Mouse (Mus musculus) kidney, postnatal 0 days (tissue): Measurements from ENCODE around the gene Spdye4a. TPM values are rescaled to one million over a fixed set of nuclear protein-coding genes. Genes with fewer than 3 reads are reported as not detected.

Source experiments
- ATAC-seq: fragments of 200-750 bp; cut with Nextera tagmentation; replicated peaks from 2 replicates; pipeline ENCODE4 v1.8.0; 2017; ENCODE audit warnings: low read depth, moderate number of reproducible peaks, moderate TSS enrichment, moderate library complexity; ENCODE audit not compliant: low FRiP score
- DNase-seq: peaks from one replicate; pipeline ENCODE4 v3.0.0-alpha.2; 2016; ENCODE audit warnings: low spot score
- H3K27ac ChIP-seq: fragments of 300-500 bp; sonication (generic); 2 replicates; pipeline ENCODE4 v1.5.1; 2014; ENCODE audit warnings: mild to moderate bottlenecking
- H3K27me3 ChIP-seq: fragments of 300-500 bp; sonication (generic); 2 replicates; pipeline ENCODE4 v1.6.1; 2014; ENCODE audit warnings: low read length, mixed read lengths; ENCODE audit not compliant: insufficient read depth
- H3K36me3 ChIP-seq: fragments of 300-500 bp; sonication (generic); 2 replicates; pipeline ENCODE4 v1.6.1; 2014; ENCODE audit warnings: low read length, mixed read lengths; ENCODE audit not compliant: insufficient read depth
- H3K4me1 ChIP-seq: fragments of 300-500 bp; sonication (generic); replicated peaks from 2 replicates; pipeline ENCODE4 v1.6.1; 2014; ENCODE audit warnings: antibody characterized with exemption, low read length, mixed read lengths; ENCODE audit not compliant: insufficient read depth
- H3K4me2 ChIP-seq: fragments of 300-500 bp; sonication (generic); 2 replicates; pipeline ENCODE4 v1.6.1; 2014; ENCODE audit warnings: mild to moderate bottlenecking, low read length, moderate library complexity, mixed read lengths
- H3K4me3 ChIP-seq: fragments of 300-500 bp; sonication (generic); replicated peaks from 2 replicates; pipeline ENCODE4 v1.5.1; 2014; ENCODE audit warnings: low read depth, low read length
- H3K9ac ChIP-seq: fragments of 300-500 bp; sonication (generic); 2 replicates; pipeline ENCODE4 v1.6.1; 2014; ENCODE audit warnings: low read depth, low read length
- H3K9me3 ChIP-seq: fragments of 300-500 bp; sonication (generic); replicated peaks from 2 replicates; pipeline ENCODE4 v1.6.1; 2016; ENCODE audit warnings: low read length, inconsistent platforms, mixed read lengths
- CTCF ChIP-seq: IDR thresholded peaks from 2 replicates; pipeline ENCODE4 v1.5.1; 2016; ENCODE audit warnings: antibody characterized with exemption, low read depth, mild to moderate bottlenecking, moderate library complexity
- WGBS: fragments of 180-500 bp; shearing (Covaris S2); extraction: QIAGEN DNeasy Blood & Tissue Kit; methylation state at CpG from one replicate; pipeline ENCODE4 v1.1.7; 2014; 5-methylcytosine and 5-hydroxymethylcytosine counted together
- polyA plus RNA-seq: library from polyadenylated mRNA; unstranded; fragments of >200 nt; fragmentation: Nextera tagmentation; extraction: Ambion mirVana; gene quantifications from 2 replicates; pipeline ENCODE4 v1.2.1, GENCODE M21; 2015

The Spdye4a gene
- polyA plus RNA-seq, 1 experiment from 2014 or later: not detected

DNA sequence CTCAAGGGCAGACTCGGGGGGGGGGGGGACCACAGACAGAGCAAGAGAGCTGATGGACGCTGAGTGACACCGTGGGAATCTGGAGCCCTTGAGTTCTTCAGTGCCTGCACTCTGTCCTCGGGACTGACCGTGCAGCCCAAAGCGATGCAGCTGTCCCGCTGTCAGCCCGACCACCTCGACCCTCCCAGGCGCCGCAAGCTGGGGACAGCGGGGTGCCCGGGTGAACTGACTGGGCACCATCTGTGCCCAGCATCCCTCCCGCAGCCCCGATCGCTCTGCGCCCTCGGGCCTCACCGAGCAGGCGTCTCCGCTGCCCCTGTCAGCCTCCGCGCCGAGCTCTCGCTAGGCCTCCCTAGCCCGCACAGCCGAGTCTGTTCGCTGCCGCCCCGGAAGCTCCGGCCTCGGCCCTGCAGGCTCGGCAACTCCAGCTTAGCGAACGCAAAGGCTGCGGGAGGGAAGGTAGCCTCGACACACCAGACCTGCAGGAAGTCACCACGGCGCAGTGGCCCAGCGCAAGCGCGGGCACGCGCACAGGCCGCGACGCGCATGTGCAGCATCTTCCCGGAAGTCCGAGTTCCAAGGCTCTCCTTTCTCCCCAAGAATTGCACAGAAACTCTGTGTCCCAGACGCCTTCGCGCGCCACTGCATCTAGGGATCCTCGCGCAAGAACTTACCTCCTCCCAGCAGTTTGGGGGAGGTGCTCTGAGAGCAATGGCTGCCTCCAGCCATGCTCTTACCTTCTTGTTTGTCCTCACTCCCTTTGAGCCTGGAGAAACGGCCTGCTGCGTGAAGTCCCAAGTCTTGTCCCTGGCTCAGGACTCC is 46.2 kb downstream of the Spdye4a start, which contains the start of the genes Rbak and Spdye4b:
TSS of gene Rbak (minus strand) at position 521 of the 822 bp plus-strand sequence.
TSS of gene Spdye4b (plus strand) at position 763 of the 822 bp plus-strand sequence.
- Histone ChIP-seq H3K4me3 (peak within 1 kb of the TSS; percentile 74), H3K27ac (peak within 1 kb of the TSS; percentile 80; the same call in 1 of the 2 replicates), H3K36me3 (peaks cover 21% of the 10 kb centered on the region), H3K9me3 (no peaks in the 10 kb centered on the region), H3K9ac (peak within 1 kb of the TSS; percentile 87), H3K27me3 (no peaks in the 10 kb centered on the region), H3K4me1 (no peaks in the 10 kb centered on the region), H3K4me2 (peak within 1 kb of the TSS; percentile 81)
- under 1% methylated on average over 58 of the region's 58 CpGs for WGBS
- TF ChIP-seq CTCF: no peak
- ATAC-seq: peak; percentile 93
- DNase-seq: peak; percentile 99

DNA sequence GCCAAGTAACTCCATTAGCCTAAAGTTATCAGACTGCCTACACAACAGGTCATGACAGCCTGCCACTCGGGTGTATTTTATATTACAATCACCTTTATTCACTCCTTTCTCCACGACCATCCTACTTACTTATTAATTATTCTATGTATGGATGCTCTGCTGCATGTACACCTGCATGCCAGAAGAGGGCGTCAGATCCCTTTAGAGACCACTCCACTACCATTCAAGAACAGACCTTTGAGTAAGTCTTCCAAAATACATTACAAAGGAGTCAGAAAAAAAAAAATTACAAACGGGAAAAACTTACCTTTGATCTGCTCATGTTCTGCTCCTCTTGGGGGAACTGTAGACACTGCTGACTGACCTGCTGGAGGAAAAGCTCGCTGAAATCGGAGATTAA is 47.5 kb downstream of the Spdye4a start:
- no peaks in the 10 kb centered on the region for H3K4me1 ChIP-seq
- no peaks in the 10 kb centered on the region for H3K27me3 ChIP-seq
- no peaks in the 10 kb centered on the region for H3K9me3 ChIP-seq
- H3K4me3 ChIP-seq: no peak overlapping the region
- peak overlapping the region; percentile 81 for H3K4me2 ChIP-seq
- 30% methylated on average over 6 of the region's 6 CpGs for WGBS
- DNase-seq: peak; percentile 67
- TF ChIP-seq CTCF: peak; percentile 79
- H3K27ac ChIP-seq: no peak overlapping the region
- ATAC-seq: no peak
- peaks cover 33% of the 10 kb centered on the region for H3K36me3 ChIP-seq
- H3K9ac ChIP-seq: no peak overlapping the region

DNA sequence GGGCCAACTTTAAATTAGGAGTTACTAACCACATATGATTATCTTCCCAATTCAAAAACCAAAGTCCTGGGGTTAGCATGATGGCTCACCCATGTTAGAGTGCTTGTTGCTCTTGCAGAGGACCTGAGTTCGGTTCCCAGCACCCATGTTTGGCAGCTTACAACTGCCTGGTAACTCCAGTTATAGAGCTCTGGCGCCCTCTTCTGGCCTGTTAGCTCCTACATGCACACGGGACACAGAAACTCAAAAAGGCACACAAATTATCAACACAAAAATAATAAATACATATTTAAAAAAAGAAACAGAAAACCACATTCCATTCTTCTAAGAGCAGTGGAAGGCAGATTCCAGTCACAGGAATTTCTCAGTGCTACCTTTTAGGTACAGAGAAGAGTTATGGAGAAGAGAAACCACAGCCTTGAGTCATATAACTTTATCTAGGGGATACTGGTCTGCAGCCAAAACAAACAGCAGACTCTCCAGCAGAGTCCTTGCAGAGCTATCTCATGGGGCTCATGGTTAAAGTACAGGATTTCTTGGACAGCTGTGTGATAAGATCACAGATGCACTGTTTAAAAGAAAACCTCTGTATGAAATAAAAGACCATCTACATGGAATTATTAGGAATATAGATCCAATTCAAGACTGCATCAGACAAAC is 49.0 kb downstream of the Spdye4a start:
- Histone ChIP-seq H3K4me1 (no peaks in the 10 kb centered on the region), H3K9me3 (no peaks in the 10 kb centered on the region), H3K4me3 (no peak overlapping the region), H3K36me3 (peaks cover 48% of the 10 kb centered on the region), H3K9ac (no peak overlapping the region), H3K27ac (no peak overlapping the region), H3K4me2 (no peak overlapping the region), H3K27me3 (no peaks in the 10 kb centered on the region)
- ATAC-seq: no peak
- no peak for DNase-seq
- TF ChIP-seq CTCF: peak; percentile 26; the same call in 1 of the 2 replicates
- WGBS: 92% methylated on average over 3 of the region's 3 CpGs

DNA sequence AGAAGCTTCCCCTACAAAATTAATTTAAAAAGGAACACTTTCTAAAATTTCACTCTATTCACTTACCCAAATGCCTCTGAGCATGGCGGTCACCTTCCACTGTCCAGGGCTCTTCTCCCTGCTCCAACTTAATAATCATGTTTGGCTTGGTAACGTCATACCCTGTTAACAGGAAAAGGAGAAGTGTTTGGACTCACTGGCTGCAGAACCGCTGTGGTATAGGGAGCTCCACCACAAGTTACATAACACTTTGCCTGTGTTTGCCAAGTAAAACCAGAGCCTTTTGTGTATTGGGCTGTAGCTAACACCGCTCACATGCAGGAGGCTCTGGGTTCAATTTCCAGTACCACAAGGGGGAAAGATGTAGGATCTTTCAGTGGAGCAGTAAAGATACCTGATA is 50.7 kb downstream of the Spdye4a start:
- no peak for ATAC-seq
- no peak overlapping the region for H3K4me3 ChIP-seq
- no peaks in the 10 kb centered on the region for H3K9me3 ChIP-seq
- 96% methylated on average over 4 of the region's 4 CpGs for WGBS
- H3K36me3 ChIP-seq: peaks cover 55% of the 10 kb centered on the region
- H3K4me2 ChIP-seq: no peak overlapping the region
- no peak for DNase-seq
- H3K27me3 ChIP-seq: no peaks in the 10 kb centered on the region
- no peak overlapping the region for H3K27ac ChIP-seq
- H3K9ac ChIP-seq: no peak overlapping the region
- H3K4me1 ChIP-seq: no peaks in the 10 kb centered on the region
- no peak for TF ChIP-seq CTCF

Other genes starting within 250 kb of the Spdye4a start
- gene Rnf216, start 113.9 kb downstream of the Spdye4a start, polyA plus RNA-seq: 29.9 and 30.2 TPM in 2 replicates
- not detected in 2 replicates for gene Olfr718-ps1, start 79.3 kb downstream of the Spdye4a start, polyA plus RNA-seq
- 6.6 and 7.8 TPM in 2 replicates for gene Rbak, start 46.1 kb downstream of the Spdye4a start, polyA plus RNA-seq
- gene Spdye4b, start 45.9 kb downstream of the Spdye4a start, polyA plus RNA-seq: not detected in 2 replicates
- gene Zfp12, start 8.3 kb upstream of the Spdye4a start, polyA plus RNA-seq: 9.9 TPM in 2 replicates
- 3.1 and 3.4 TPM in 2 replicates for gene Zfp316, start 43.1 kb upstream of the Spdye4a start, polyA plus RNA-seq
- gene Zfp853, start 66.7 kb upstream of the Spdye4a start, polyA plus RNA-seq: 0.09 and 0.14 TPM in 2 replicates
- gene E130309D02Rik, start 88.5 kb upstream of the Spdye4a start, polyA plus RNA-seq: 27.8 and 30.9 TPM in 2 replicates
- gene Zdhhc4, start 102.4 kb upstream of the Spdye4a start, polyA plus RNA-seq: 87.6 and 91.2 TPM in 2 replicates
- gene Grid2ip, start 130.4 kb upstream of the Spdye4a start, polyA plus RNA-seq: 0.03 TPM in 1 of 2 replicates, not detected in the other
- 319 and 337 TPM in 2 replicates for gene Kdelr2, start 176.9 kb upstream of the Spdye4a start, polyA plus RNA-seq
- 4.9 and 5.2 TPM in 2 replicates for gene Daglb, start 237.7 kb upstream of the Spdye4a start, polyA plus RNA-seq